Mouse (Mus musculus) naive thymus-derived CD4-positive, alpha-beta T cell, adult 5 months (primary cell): ENCODE data around the gene Csdc2. TPM values are rescaled to one million over a fixed set of nuclear protein-coding genes. Genes with fewer than 3 reads are reported as not detected.

Experiments
- polyA plus RNA-seq: library from polyadenylated mRNA; unstranded; fragments of 100-300 nt; shearing (Covaris generic); gene quantifications from one replicate; pipeline ENCODE4 v1.2.1, GENCODE M21; 2017

Csdc2 gene
- not detected for polyA plus RNA-seq

GRCm38 (mm10) chr15:81936679-81937078 lies at the start of gene Csdc2:
Gene Csdc2, plus strand, starts transcription at chr15:81936759.

GRCm38 (mm10) chr15:81925760-81926445 lies 10.7 kb upstream of the Csdc2 start, which contains the start of gene Polr3h:
Gene Polr3h, minus strand, starts transcription at chr15:81926240.

GRCm38 (mm10) chr15:81960171-81961077 lies 23.9 kb downstream of the Csdc2 start, which contains the start of gene Pmm1:
Gene Pmm1, minus strand, starts transcription at chr15:81960930.

GRCm38 (mm10) chr15:81980321-81980720 lies 43.8 kb downstream of the Csdc2 start, which contains the start of gene 1700029P11Rik:
Gene 1700029P11Rik, plus strand, starts transcription at chr15:81980540.

GRCm38 (mm10) chr15:81987646-81988045 lies 51.1 kb downstream of the Csdc2 start, which contains the start of gene Xrcc6:
Gene Xrcc6, plus strand, starts transcription at chr15:81987835.

Other genes starting within 250 kb of the Csdc2 start
- 0.41 TPM for gene Chadl, start 239.5 kb upstream of the Csdc2 start, polyA plus RNA-seq
- gene Zc3h7b, start 191.7 kb upstream of the Csdc2 start, polyA plus RNA-seq = 4.2 TPM
- gene Rangap1, start 191.2 kb upstream of the Csdc2 start, polyA plus RNA-seq = 79.5 TPM
- gene Tef, start 134.3 kb upstream of the Csdc2 start, polyA plus RNA-seq = 30.5 TPM
- gene Tob2, start 78.0 kb upstream of the Csdc2 start, polyA plus RNA-seq = 235 TPM
- gene Phf5a, start 64.8 kb upstream of the Csdc2 start, polyA plus RNA-seq = 76.0 TPM
- 132 TPM for gene Aco2, start 64.5 kb upstream of the Csdc2 start, polyA plus RNA-seq
- 35.3 TPM for gene Polr3h, start 10.5 kb upstream of the Csdc2 start, polyA plus RNA-seq
- 11.2 TPM for gene Pmm1, start 24.2 kb downstream of the Csdc2 start, polyA plus RNA-seq
- gene 1700029P11Rik, start 43.8 kb downstream of the Csdc2 start, polyA plus RNA-seq = not detected
- 50.4 TPM for gene Xrcc6, start 51.1 kb downstream of the Csdc2 start, polyA plus RNA-seq
- 30.8 TPM for gene Desi1, start 97.1 kb downstream of the Csdc2 start, polyA plus RNA-seq
- 162 TPM for gene Snu13, start 110.8 kb downstream of the Csdc2 start, polyA plus RNA-seq
- gene 4930407I10Rik, start 122.4 kb downstream of the Csdc2 start, polyA plus RNA-seq = not detected
- not detected for gene Mei1, start 133.2 kb downstream of the Csdc2 start, polyA plus RNA-seq
- 36.0 TPM for gene Ccdc134, start 191.2 kb downstream of the Csdc2 start, polyA plus RNA-seq
- 196 TPM for gene Srebf2, start 210.4 kb downstream of the Csdc2 start, polyA plus RNA-seq